Mouse (Mus musculus) MEL (cell line): Measurements from ENCODE around the gene Slc22a23.

Experiments
- CHD1 ChIP-seq: IDR thresholded peaks from 2 replicates; pipeline ENCODE4 v1.6.1; 2012; ENCODE audit warnings: low read depth, mild to moderate bottlenecking, inconsistent platforms, low read length, improper control_type of control experiment
- CTCF ChIP-seq, 3 experiments: IDR thresholded peaks in 2 of 3; conservative IDR thresholded peaks in 1 of 3; 2 replicates each; pipeline ENCODE4 v1.5.1; 2011 to 2012; ENCODE audit warnings: low read length in 3 of 3, low read depth in 2 of 3, mild to moderate bottlenecking in 2 of 3, improper control_type of control experiment in 1 of 3, inconsistent platforms in 1 of 3, mixed read lengths in 1 of 3, moderate library complexity in 1 of 3; ENCODE audit not compliant: control insufficient read depth in 1 of 3, insufficient read depth in 1 of 3, poor library complexity in 1 of 3, severe bottlenecking in 1 of 3
- E2F4 ChIP-seq: IDR thresholded peaks from 2 replicates; pipeline ENCODE4 v1.6.1; 2011; ENCODE audit warnings: low read depth, low read length, improper control_type of control experiment, borderline replicate concordance
- ETS1 ChIP-seq: IDR thresholded peaks from 2 replicates; pipeline ENCODE4 v1.6.1; 2012; ENCODE audit warnings: low read depth, mild to moderate bottlenecking, inconsistent platforms, low read length, improper control_type of control experiment, moderate library complexity
- MAFK ChIP-seq: IDR thresholded peaks from 2 replicates; pipeline ENCODE4 v1.6.1; 2011; ENCODE audit warnings: low read depth, mild to moderate bottlenecking, low read length, improper control_type of control experiment, borderline replicate concordance
- MXI1 ChIP-seq: IDR thresholded peaks from 2 replicates; pipeline ENCODE4 v1.6.1; 2011; ENCODE audit warnings: mild to moderate bottlenecking, low read depth, low read length, improper control_type of control experiment
- POLR2A ChIP-seq, 2 experiments: IDR thresholded peaks; 2 replicates each; pipeline ENCODE4 v1.6.1; 2011 to 2012; ENCODE audit warnings: low read length in 2 of 2, mild to moderate bottlenecking in 2 of 2, control low read depth in 1 of 2, improper control_type of control experiment in 1 of 2, low read depth in 1 of 2, moderate library complexity in 1 of 2; ENCODE audit not compliant: control insufficient read depth in 1 of 2, insufficient read depth in 1 of 2, poor library complexity in 1 of 2
- RAD21 ChIP-seq: IDR thresholded peaks from 2 replicates; pipeline ENCODE4 v1.6.1; 2011; ENCODE audit warnings: mild to moderate bottlenecking, low read depth, low read length, improper control_type of control experiment
- RCOR1 ChIP-seq: IDR thresholded peaks from 2 replicates; pipeline ENCODE4 v1.6.1; 2012; ENCODE audit warnings: low read depth, mild to moderate bottlenecking, inconsistent platforms, low read length, improper control_type of control experiment
- TCF12 ChIP-seq: IDR thresholded peaks from 2 replicates; pipeline ENCODE4 v1.6.1; 2014; ENCODE audit warnings: low read depth, mild to moderate bottlenecking, inconsistent platforms, low read length, improper control_type of control experiment, moderate library complexity
- UBTF ChIP-seq: IDR thresholded peaks from 2 replicates; pipeline ENCODE4 v1.6.1; 2012; ENCODE audit warnings: low read depth, mild to moderate bottlenecking, inconsistent platforms, low read length, improper control_type of control experiment, moderate library complexity, borderline replicate concordance; ENCODE audit not compliant: insufficient read depth
- USF1 ChIP-seq: IDR thresholded peaks from 2 replicates; pipeline ENCODE4 v1.6.1; 2014; ENCODE audit warnings: low read depth, mild to moderate bottlenecking, inconsistent platforms, low read length, improper control_type of control experiment, moderate library complexity
- ZC3H11A ChIP-seq: IDR thresholded peaks from 2 replicates; pipeline ENCODE4 v1.6.1; 2012; ENCODE audit warnings: low read depth, mild to moderate bottlenecking, inconsistent platforms, low read length, improper control_type of control experiment

DNA sequence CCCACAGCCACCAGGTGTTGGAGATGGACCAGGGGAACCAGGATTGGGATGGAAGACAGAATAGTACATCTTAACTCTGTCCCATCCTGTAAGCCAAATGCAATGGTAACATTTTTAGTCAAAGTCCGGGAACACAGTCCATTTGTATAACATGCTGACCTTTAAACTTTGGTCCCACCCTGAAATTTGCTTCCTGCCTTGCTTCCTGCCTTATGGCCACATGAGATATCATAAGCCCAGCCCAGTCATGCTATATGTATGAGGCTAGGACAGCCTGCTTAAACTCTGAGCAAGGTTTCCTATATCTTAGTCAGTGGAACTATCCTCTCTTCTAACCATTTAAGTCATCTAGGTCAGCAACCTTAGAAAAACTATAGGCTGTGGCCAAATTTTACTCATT is 70.1 kb downstream of the Slc22a23 start:
- no peak for TF ChIP-seq MAFK
- TF ChIP-seq CHD1: no peak
- no peak for TF ChIP-seq POLR2A (IDR thresholded peaks at IDR 0.05; ENCODE audit: control insufficient read depth in 1 of 2, insufficient read depth in 1 of 2, low read depth in 1 of 2, low read length in 2 of 2, poor library complexity in 1 of 2)
- no peak for TF ChIP-seq CTCF (IDR thresholded peaks at IDR 0.05 in 2 of 3, conservative IDR thresholded peaks at IDR 0.05 in 1 of 3; ENCODE audit: control insufficient read depth in 1 of 3, insufficient read depth in 1 of 3, low read depth in 2 of 3, low read length in 3 of 3, poor library complexity in 1 of 3, severe bottlenecking in 1 of 3)
- no peak for TF ChIP-seq ZC3H11A
- TF ChIP-seq RAD21: no peak
- no peak for TF ChIP-seq MXI1
- no peak for TF ChIP-seq RCOR1
- TF ChIP-seq ETS1: no peak
- no peak for TF ChIP-seq TCF12
- TF ChIP-seq E2F4: no peak
- no peak for TF ChIP-seq USF1
- TF ChIP-seq UBTF: no peak
